Mouse (Mus musculus): ENCODE data around the gene Peli2.

The Peli2 gene

DNA sequence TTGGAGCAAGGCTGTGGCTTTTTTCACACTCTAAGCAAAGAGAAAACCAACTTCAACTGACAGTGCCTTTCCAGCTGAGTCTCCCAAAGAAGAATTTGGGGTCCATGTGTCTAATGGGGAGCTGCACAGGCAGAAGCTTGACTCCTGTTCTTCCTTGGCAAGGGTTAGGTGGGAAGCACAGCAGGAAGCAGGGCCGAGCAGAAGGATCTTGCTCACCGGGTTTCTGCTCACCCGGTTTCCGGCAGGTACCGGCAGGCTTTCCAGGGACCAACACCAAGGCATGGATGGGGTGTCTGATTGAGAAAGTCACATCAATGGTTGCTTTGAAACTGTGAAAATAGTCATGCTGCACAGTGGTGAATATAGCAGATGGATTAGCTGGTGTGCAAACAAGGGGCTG, 70.3 kb downstream of the Peli2 start:
- no peak for DNase-seq (ENCODE audit: low spot score)

DNA sequence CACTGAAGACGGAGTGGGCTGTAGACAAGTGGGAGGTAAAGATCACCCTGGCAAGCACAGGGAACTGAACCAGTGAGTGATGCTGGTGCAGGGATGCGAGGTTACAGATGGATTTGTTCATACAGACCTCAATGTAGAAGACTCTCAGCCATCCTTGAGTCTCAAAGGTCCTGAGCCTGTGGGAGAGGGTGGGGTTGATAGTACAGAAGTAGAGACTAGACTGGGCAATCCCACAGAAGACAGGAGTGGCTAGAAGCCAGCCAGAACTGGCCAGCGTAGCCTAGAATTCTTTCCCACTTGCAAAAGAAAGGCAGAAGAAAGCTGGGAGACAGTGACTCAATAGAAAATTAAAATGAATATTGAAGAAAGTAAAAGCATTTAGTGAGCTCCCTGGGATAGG, 71.3 kb downstream of the Peli2 start:
- DNase-seq (ENCODE audit: low spot score), result no peak

DNA sequence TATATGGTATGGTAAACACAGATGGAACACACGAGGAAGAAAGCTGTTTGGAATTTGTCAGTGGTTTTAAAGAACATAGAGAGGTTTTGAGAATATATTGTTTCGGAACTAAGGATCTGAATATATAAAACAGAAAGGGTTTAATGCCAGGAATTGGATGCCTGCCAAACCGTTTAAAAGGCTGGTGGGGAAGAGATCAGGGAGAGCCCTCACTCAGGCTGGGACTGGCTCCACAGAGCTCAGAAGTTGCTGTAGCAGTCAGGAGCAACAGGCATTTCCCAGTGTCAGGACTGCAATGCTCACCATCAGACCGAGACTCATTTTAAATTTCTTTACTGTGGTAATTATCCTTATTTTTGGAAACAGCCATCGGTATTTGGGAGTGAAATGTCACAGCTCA, 76.2 kb downstream of the Peli2 start:
- DNase-seq (ENCODE audit: low spot score), result no peak

DNA sequence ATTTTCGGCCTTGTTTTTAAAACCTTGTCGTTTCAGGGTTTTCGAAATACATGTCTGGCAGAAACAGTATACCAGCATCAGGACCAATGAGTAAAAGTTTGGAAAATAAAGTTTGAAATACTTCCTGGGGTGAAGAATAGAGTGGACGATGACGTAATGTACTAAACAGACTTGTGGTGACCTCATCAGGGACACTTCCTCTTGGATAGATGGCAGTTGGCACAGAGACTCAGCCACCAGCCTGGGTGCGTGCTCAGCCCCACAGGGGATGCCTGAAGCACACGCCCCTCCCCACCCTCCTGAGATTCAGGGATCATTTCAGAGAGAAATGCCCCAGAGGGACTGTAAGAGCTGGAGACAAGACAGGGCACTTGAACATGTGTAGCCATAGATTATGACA, 76.7 kb downstream of the Peli2 start:
- no peak for DNase-seq (ENCODE audit: low spot score)

DNA sequence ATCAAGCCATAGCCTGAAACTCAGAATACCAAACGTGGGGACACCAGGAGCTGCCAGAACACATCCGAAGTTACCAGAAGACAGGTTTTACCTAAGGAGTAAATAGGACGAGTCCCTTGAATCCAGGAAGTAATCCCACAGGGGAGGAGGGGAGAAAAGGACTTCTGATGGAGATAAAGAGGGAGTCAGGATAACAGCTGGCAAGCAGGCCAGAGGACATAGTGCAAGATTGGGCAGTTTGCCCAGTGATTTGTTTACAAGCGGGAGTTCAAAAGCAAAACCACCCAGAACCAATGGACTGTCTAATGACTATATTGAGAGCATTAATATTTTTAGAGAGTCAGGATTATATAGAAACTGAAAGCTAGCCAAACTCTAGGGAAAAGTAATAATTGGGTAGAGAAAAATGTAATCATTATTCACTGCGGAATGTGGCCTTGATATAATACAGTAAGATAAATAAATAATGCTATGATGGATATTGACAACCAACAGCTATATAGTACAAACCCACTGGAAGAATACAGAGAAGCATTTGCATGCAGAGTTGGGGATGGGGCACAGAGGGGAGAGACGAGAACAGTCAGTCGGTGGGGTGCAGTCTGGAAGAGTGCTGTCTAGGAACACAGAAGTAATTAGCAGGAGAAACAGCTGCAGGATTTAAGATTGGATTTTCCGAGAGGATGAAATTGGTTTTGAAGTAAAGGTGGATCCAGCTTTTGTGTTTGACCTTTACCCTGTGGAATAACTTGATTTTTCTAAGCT, 77.7 kb downstream of the Peli2 start:
- DNase-seq (ENCODE audit: low spot score), result peak; percentile 35

DNA sequence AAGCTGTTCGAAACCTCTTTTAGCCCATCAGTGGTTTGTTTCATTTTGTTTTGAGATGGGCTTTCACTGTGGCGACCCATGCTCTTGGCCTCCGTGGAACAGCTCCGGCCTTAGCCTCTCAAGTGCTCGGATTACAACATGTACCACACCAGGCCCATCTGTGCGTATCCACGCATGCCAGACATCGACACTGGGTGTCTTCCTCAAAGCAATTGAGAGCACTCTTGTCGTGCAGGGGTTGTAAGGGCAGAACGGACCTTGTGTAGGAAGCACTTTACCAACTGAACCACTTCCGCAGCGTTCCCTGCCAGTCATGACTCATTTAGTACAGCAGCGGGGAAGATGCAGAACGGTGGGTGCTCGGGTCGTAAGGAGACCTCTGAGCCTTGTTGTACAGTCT, 78.3 kb downstream of the Peli2 start:
- DNase-seq (ENCODE audit: low spot score), result no peak

DNA sequence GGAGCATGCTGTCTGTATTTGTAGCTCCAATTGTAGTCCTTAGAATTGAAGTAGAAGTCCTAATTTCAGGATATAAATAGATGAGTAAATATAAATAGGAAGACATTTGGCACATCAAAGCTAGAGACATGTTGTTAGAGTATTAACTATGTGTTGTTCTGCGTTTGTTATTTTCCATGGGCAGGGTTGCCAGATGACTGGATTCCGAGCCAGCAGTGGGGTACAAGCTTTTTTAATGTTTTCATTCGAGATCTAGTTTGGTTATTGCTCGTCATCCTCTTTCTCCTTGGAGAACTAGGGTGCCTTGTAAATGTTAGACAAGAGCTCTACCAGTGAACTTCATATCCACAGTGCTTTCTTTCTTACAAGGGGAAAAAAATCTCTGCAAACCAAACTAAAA, 78.9 kb downstream of the Peli2 start:
- DNase-seq (ENCODE audit: low spot score), result no peak

DNA sequence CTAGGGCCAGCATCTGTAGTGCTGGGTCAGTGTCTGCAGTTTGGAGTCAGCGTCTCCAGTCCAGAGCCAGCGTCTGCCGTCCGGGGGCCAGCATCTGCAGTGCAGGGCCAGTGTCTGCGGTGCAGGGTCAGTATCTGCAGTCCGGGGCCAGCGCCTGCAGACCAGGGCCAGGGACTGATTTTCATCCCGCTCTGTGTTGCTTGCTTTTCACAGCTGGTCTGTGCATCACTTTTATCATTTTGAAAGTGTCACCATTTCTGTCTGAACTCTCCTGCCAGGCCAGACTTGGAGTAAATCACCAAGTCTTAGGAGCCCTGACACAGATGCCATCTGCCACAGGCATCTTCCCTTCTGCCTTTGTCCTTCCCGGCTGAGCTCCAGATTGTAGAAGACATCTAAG, 79.7 kb downstream of the Peli2 start:
- no peak for DNase-seq (ENCODE audit: low spot score)

DNA sequence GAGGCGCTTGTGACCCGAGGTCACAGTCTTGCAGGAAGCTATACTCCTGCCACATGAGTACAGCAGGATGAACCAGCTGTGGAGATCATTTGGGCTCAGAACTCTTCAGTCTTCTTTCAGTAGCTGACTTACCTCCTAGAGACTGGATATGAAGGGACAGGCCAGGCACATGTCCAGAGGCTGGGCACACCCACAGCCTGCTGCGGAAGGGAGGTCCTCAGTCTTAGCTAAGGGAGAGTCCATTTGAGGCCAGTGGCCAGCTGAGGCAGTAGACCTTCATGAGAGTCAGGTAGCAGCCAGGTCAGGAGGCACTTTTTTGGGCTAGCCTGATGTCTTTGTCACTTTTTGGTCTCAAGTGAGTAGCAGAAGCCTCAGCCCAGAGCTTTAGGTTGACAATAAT, 80.2 kb downstream of the Peli2 start:
- DNase-seq (ENCODE audit: low spot score), result no peak

DNA sequence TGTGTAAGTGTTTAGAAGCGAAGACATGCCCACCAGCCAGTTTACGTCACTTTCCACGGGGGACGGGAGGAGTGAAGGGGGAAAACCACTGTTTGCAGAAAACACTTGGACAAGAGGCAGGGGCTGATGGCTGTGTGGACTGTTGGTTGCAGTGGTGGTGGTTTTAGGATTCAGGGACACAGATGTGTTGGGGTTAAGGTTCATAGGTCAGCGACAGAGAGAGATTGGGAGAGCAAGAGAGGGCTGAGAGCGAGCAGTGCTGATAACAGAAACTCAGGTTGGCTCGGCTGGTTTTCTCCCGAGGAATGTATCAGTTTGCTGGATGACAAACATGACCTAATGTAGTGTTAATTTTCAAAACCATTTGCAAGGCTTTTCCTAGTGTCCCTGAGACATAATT, 80.8 kb downstream of the Peli2 start:
- no peak for DNase-seq (ENCODE audit: low spot score)

DNA sequence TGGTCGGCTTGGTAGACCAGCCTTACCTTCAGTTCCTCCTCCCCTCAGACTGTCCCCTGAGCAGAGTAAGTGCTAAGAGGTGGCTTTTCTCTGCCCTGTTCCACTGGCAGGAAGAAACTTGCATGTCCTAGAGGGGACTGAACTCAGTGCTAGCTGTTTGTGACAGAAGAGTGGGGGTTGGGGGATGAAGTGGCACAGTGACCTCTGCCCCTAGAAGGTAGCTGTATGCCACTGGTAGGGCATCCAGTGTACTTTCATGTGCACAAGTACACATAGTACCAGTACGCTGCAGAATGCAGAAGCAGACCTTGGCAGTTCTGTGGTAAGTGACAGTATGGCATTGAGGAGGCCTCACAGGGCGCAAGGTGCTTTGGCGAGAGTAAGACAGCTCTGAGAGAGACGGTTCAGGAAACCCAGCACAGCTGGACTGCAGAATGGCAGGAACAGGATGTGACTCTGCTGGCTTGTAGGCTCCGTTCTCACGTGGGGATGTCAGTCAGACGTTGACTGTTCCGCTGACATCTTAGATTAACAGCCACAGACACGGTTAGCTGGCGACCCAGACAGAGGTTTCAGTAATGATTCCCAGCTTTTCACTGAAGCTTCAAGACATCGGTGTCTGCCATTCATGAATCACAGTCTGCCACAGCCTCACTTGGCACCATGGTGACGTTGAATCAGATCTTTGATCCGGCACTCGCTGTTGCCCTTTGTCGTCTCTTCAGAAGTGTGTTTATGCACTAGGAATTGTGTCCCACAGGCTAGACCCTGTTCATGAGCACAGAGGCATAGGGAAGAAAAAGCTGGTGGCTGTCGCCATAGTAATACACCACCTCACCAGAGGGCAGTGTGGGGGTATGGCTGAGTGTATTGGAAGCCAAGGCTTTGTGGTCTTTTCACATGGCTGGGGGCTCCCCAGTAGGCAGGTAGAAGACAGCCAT, 81.7 kb downstream of the Peli2 start:
- DNase-seq (ENCODE audit: low spot score), result no peak

DNA sequence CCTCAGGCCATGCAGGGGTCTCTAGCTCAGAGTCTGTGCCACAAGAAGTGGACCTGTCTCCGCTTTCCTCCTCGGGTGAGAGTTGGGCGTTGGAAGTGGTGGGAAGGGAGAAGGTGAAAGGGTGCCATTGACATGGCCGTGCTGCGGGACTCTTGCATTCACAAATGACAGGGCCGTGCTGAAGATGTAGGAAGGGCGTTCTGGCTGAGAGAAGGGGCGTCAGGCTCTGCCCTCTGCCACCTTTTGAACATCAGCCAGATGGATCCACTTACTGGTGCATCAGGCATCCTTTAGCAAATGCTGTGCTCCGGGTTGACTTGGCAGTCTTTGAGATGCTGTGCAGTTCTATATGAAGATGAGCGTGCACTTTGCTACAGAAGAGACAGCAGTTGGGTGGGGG, 84.4 kb downstream of the Peli2 start:
- no peak for DNase-seq (ENCODE audit: low spot score)

DNA sequence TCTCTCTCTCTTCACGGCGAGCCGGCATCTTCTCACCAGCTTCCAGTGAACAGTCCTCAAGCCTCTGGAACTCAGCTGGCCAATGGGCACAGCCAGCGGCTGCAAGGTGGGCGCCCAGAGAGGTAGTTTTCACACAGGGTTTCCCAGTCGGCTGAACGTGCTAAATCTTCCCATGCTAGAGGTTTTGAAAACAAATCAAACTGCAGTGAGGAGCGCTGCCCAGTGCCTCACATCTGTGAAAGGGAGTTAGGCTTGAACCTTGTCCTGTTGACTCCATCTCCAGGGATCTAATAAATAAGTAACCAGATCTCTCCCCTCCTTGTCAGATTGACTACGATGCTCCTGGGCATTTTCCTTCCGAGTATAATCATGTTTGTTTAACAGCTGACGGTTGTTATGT, 85.0 kb downstream of the Peli2 start:
- DNase-seq (ENCODE audit: low spot score), result no peak

DNA sequence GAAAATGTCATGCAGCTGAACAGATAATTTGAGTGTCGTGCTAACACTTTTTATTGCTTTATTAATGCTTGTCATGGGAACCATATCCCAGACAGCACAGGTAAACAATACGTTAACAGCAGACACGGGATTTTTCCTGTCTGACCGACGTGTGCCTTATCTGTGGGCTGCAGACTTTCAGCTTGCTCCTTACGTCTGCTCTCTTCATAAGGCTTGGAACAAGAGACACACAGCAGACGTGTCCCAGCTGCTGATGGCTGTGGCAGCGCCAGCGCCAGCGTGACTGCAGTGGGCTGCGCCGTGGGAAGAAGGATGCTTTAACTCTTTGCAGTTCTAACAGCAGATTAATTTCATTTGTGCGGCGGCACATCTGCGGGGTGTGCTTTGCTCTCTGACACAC, 86.5 kb downstream of the Peli2 start:
- DNase-seq (ENCODE audit: low spot score), result no peak

DNA sequence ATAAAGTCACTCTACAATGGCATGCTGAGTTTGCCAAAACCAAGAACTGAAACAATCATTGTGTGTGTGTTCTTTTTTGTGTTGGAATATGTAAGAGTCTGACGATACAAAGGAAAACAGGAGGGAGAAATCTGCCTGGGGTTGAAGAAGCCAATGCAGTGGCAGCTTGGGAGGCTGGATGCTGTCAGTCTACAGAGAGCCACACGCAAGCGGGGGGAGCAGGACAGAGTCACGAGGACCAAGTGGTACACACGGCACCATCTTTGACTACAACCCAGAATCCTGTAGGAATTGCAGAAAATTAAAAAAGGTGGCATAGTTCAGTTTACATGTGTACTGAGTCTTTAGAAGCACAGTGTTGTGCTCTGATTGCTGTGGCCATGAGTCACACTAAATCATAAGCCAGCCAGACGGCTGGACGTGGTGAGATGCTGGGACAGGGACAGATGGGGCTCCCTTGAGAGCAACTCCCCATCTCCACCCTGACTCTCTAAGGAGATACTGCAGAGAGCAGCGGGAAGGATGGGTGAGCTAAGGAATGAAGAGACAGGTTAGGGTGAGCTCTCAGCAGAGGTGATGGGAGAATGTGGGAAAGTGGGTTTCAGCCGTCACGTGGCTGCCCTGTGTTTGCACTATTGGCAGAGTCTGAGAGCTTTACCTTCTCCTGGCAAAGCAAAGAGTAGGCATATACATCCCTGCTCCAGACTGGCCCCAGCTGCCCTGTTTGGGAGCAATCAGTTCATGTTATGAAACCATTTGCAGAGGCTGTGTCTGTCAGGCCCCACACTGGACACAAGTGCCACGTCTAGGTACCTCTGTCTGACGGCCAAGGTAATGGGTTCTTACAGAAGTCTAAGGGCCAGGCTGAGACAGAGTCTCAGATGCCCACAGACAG, 87.4 kb downstream of the Peli2 start:
- DNase-seq (ENCODE audit: low spot score), result no peak

DNA sequence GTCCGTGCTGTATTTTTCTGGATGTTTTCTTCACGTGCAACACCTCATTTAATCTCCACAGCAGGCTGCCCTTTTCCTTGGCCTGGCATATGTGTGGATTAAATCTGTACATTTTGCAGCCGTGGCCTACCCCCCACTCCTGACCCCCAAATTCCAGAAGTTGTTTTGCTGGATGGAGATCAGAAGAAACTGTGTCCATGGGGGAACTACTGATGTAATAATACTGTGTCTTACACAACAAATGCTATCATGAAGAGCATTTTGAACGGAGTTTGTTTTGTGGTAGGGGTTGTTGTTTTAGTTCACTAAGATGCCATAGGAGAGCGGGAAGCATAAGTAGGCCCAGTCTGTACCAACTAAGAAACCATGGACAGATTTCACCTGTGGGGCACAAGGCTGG, 88.8 kb downstream of the Peli2 start:
- no peak for DNase-seq (ENCODE audit: low spot score)

DNA sequence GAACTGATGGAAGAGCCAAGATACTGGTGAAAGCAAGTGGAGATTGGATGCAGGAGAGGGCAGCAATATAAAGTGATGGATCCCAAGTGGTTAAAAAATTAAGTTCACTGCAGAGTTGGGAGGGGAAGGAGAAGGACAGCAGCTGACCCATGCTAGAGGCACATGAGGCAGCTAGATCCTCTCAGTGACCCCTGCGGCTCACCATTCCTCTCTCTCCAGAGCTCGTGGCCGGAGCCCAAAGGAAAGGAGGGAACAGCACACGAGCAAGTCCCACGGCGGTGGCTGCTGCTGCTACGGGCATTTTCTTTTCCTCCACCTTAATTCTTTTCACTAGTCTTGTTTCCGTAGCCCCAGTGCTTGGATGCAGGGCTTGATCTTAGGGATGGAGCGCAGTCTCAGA, 89.5 kb downstream of the Peli2 start:
- no peak for DNase-seq (ENCODE audit: low spot score)

DNA sequence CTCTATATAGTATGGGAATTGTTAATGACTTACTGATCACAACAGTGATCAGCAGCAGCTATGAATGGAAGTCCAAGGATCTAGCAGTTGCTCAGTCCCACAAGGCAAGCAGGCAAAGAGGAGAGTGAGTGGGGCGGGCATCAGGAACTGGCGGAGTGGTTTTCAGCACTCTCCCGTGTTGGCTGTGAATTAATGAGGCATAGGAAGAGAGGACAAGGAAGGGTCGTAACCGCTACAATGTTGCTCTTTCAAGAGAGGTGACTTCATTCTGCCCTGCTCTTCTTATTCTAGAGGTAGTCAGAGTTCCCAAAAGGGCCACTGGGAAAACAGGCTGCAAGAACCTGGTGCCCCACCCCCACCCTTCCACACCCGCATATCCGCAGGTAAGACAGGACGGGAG, 90.9 kb downstream of the Peli2 start:
- DNase-seq (ENCODE audit: low spot score), result no peak

DNA sequence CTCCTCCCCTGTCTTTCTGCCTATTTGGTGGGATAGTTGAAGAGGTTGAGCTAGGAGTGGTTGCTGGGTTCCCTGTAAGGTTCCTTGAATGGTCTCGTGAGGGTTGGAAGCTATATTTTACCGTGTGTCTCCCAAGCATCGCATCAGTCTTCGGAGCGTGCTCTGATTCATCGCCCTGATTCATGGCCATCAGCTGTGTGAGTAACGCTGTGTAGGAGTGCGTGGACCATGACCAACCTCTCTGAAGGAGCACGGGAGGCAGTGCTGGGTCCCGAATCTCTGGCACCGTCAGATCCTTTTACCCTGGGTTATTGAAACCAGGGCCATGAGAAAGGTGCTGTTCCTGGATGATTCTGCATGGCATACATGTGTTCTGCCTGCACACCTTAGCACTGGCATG, 92.2 kb downstream of the Peli2 start:
- no peak for DNase-seq (ENCODE audit: low spot score)

DNA sequence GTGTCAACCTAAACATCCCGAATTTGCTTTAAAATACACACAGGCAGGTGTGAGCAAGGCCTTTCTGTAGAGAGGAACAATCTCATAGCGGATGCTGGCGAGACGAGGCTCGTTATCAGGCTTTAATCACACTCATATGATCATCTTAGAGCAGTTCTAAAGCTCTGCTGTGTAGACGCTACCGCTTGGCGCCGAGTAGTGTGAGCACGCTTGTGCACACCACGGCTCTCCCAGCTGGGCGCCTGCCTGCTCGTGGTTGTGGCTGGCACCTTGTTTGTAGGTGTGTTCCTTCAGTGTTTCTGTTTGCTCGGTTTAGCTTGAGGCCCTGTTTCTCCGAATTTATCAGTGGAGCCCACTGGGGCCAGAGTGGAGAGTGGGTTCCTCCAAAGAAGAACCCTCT, 93.0 kb downstream of the Peli2 start:
- no peak for DNase-seq (ENCODE audit: low spot score)

DNA sequence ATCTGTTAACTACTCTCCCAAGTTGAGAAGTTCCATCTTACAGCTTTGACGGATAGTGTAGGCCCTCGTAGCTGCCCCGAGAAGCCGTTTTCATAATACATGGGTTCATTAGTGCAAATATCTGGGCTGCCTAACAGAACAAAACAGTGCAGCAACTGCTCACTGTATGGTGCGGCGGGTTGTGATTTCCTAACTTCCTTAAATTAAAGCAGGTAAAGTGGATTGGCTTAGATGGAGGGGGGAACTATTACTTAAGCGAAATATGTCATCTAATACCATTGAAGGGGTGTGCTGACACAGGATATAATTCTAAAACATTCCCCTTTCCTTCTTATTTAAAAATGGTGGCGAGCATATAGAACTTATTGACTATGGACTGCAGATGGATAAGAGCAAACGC, 101.4 kb downstream of the Peli2 start:
- DNase-seq (ENCODE audit: low spot score), result no peak

DNA sequence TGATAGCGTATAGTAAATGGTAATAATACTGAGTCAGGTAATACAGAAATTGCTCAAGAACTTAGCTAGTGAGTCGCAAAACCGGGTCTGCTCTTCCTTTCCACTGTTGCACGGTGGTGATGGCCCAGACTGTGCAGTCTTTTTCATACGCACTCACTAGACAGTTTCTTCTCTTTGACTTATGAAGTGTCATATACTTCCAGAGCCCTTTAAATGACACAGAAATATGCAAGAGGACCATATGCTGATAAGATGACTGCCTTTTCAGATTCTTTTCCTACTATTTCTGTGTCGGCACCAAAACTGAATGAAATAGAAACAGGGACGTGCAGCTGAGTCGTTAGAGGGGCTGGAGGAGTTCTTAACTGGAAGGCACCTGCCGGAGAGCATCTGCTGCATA, 102.1 kb downstream of the Peli2 start:
- DNase-seq (ENCODE audit: low spot score), result no peak

DNA sequence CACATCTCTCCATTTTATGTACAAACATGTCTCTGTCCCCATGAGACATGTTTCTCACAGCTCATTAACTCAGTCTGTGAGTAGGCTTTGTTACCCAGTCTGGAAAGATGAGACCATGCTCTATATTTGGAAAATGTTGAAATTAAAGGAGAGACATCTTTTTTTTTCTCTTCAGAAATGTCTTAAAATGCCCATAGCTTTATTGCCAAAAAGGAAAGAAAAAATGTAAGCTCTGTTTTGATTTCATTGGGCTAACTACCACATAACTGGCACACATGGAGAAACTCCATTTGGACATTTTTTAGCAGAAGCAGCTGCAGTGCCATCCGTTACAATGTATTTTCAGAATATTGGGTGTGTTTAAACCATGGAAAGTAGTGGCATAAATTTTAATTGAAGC, 103.6 kb downstream of the Peli2 start:
- no peak for DNase-seq (ENCODE audit: low spot score)

Measured in adipocyte (in vitro differentiated cells).